Mouse (Mus musculus) C2C12 (cell line): ENCODE results near the gene Atf1. TPM values are rescaled to one million over a fixed set of nuclear protein-coding genes. Genes with fewer than 3 reads are reported as not detected.
"Not testable (repeated sequence)": the region's sequence is repeated elsewhere in the genome, so short reads cannot be mapped to it uniquely, and the experiment has no call there.

ENCODE experiments used
- H3K27me3 ChIP-seq: one replicate; pipeline ENCODE4 v1.6.1; 2011; ENCODE audit not compliant: control insufficient read depth, insufficient read depth, insufficient read length
- H3K36me3 ChIP-seq: one replicate; pipeline ENCODE4 v1.6.1; 2011; ENCODE audit not compliant: control insufficient read depth, insufficient read depth
- H3K4me3 ChIP-seq: one replicate; pipeline ENCODE4 v1.5.1; 2011; ENCODE audit warnings: mild to moderate bottlenecking, control low read depth; ENCODE audit not compliant: poor library complexity, insufficient read depth, severe bottlenecking
- H3K79me2 ChIP-seq: one replicate; pipeline ENCODE4 v1.6.1; 2011; ENCODE audit not compliant: control insufficient read depth, insufficient read depth
- H3K79me3 ChIP-seq: one replicate; pipeline ENCODE4 v1.6.1; 2011; ENCODE audit warnings: low read depth, control low read depth
- H3ac ChIP-seq: one replicate; pipeline ENCODE3; 2011; ENCODE audit warnings: low read depth; ENCODE audit not compliant: control insufficient read depth, insufficient read length
- CEBPB ChIP-seq: IDR thresholded peaks from one replicate; pipeline ENCODE4 v1.6.1; 2011; ENCODE audit warnings: low read depth, mild to moderate bottlenecking, control low read depth, moderate library complexity
- CTCF ChIP-seq: IDR thresholded peaks from one replicate; pipeline ENCODE4 v1.5.1; 2011; ENCODE audit not compliant: control insufficient read depth, insufficient read depth, insufficient read length
- FOSL1 ChIP-seq: IDR thresholded peaks from one replicate; pipeline ENCODE4 v1.8.0; 2011; ENCODE audit warnings: mild to moderate bottlenecking, low read length; ENCODE audit not compliant: poor library complexity, insufficient read depth, severe bottlenecking
- MAX ChIP-seq: IDR thresholded peaks from one replicate; pipeline ENCODE4 v1.6.1; 2011; ENCODE audit warnings: mild to moderate bottlenecking, control low read depth
- MYOD1 ChIP-seq: IDR thresholded peaks from one replicate; pipeline ENCODE4 v1.6.1; 2011; ENCODE audit warnings: low read depth; ENCODE audit not compliant: control insufficient read depth, insufficient read length
- MYOG ChIP-seq: IDR thresholded peaks from one replicate; pipeline ENCODE4 v1.6.1; 2011; ENCODE audit not compliant: control insufficient read depth, insufficient read length; ENCODE audit errors: extremely low read depth
- USF1 ChIP-seq: IDR thresholded peaks from one replicate; pipeline ENCODE4 v1.6.1; 2011; ENCODE audit warnings: low read depth, mild to moderate bottlenecking, control low read depth, moderate library complexity
- polyA plus RNA-seq: library from polyadenylated mRNA; unstranded; fragments of >200 nt; fragmentation: generic; extraction: Trizol; gene quantifications from one replicate; pipeline ENCODE4 v1.2.1, GENCODE M21; 2012; ENCODE audit warnings: missing spikeins

Gene Atf1
- polyA plus RNA-seq, 1 experiment: 29.6 TPM

- no peaks in the 10 kb centered on the region for H3K79me2 ChIP-seq
- H3K36me3 ChIP-seq: no peaks in the 10 kb centered on the region
- H3K27me3 ChIP-seq: no peaks in the 10 kb centered on the region
- H3ac ChIP-seq: no peak overlapping the region
- TF ChIP-seq USF1 (no peak), CEBPB (no peak), MAX (no peak), MYOG (no peak), CTCF (no peak)
- H3K79me3 ChIP-seq: no peaks in the 10 kb centered on the region
- H3K4me3 ChIP-seq: no peak overlapping the region
These were observed 42.2 kb downstream of the Atf1 start for GRCm38 (mm10) chr15:100269776-100270175.

GRCm38 (mm10) chr15:100270609-100271008 is 43.0 kb downstream of the Atf1 start:
- H3K4me3 ChIP-seq, H3K27me3 ChIP-seq, H3K79me2 ChIP-seq, H3K79me3 ChIP-seq, H3K36me3 ChIP-seq, H3ac ChIP-seq: not testable (repeated sequence)

DNA sequence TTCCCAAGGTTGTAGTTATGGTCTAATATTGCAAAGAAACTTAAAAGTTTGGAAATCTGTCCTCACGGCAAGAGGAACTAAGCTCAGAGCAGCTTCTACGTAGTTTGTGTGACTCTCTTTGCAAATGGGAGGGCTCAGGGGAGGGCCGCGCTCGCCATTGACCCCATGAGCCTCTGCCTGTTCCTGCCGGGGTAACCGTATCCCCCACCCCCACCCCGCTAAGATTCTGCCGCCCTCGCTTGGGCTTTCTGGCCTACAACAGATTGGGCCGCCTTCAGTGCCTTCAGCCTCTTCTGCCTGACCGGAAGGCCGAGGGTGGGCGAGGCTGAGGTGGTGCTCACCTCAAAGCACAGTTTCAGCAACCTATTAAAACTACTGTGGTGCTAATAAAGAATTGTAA is 43.8 kb downstream of the Atf1 start:
- Histone ChIP-seq H3K79me3 (no peaks in the 10 kb centered on the region), H3K79me2 (no peaks in the 10 kb centered on the region), H3K4me3 (no peak overlapping the region), H3ac (no peak overlapping the region), H3K27me3 (no peaks in the 10 kb centered on the region), H3K36me3 (no peaks in the 10 kb centered on the region)
- TF ChIP-seq FOSL1 (no peak), USF1 (no peak), CTCF (no peak), MYOD1 (no peak), MYOG (no peak), MAX (no peak), CEBPB (no peak)

DNA sequence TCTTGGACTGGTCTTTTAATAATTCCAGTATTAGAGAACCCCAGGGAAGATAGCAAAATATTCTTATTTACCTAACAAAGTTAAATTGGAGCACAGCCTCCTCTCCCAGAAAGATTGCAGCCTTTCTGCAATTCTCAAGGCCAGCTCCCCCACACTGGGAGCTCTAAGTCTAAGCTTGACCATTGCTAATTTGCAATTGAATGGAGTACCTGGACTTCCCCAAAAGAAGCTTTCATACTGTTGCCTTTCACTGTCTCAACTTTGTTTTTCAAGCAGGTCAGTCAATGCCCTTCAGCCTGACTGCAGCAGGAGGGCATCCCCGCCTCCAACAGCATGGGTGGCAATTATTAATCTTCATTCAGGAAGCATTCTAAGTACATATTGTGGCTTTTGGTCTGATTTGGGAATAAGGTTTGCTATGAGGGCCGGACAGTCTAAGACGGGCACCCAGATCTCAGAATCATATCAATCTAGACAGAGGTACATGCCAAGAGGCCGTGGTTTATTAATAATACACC is 46.2 kb downstream of the Atf1 start:
- not testable (repeated sequence) for H3K4me3 ChIP-seq, H3K79me3 ChIP-seq, H3K79me2 ChIP-seq

GRCm38 (mm10) chr15:100274790-100275559 is 47.4 kb downstream of the Atf1 start:
- no peaks in the 10 kb centered on the region for H3K79me3 ChIP-seq
- no peaks in the 10 kb centered on the region for H3K27me3 ChIP-seq
- H3K79me2 ChIP-seq: no peaks in the 10 kb centered on the region
- H3K4me3 ChIP-seq: no peak overlapping the region
- no peak overlapping the region for H3ac ChIP-seq
- no peaks in the 10 kb centered on the region for H3K36me3 ChIP-seq
- TF ChIP-seq MAX (no peak), MYOG (no peak), CTCF (no peak), FOSL1 (no peak), CEBPB (no peak), MYOD1 (no peak), USF1 (no peak)

More for the DNA sequence above, 46.2 kb downstream of the Atf1 start:
- not testable (repeated sequence) for H3K36me3 ChIP-seq, H3K27me3 ChIP-seq, H3ac ChIP-seq

DNA sequence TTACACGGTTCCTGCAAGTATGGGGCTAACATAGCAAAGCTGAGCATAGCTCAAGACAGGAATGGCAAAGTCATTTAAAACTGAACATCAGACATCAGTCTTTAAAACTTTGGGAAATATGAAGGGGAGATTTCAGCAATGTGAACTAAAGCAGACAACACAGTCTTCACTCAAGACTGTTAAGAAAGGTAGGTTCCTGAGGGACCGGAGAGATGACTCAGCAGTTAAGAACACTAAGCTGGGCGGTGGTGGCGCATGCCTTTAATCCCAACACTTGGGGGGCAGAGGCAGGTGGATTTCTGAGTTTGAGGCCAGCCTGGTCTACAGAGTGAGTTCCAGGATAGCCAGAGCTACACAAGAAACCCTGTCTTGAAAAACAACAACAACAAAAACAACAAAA is 48.8 kb downstream of the Atf1 start:
- no peaks in the 10 kb centered on the region for H3K36me3 ChIP-seq
- no peak for TF ChIP-seq MAX
- TF ChIP-seq USF1: no peak
- H3ac ChIP-seq: no peak overlapping the region
- no peaks in the 10 kb centered on the region for H3K79me3 ChIP-seq
- no peak overlapping the region for H3K4me3 ChIP-seq
- no peaks in the 10 kb centered on the region for H3K27me3 ChIP-seq
- no peaks in the 10 kb centered on the region for H3K79me2 ChIP-seq
